Mouse (Mus musculus) heart, embryonic 15.5 days (tissue): ENCODE measurements around the gene Palm. TPM values are rescaled to one million over a fixed set of nuclear protein-coding genes. Genes with fewer than 3 reads are reported as not detected.
A peak's percentile ranks its signal among the peaks of the same experiment; 100 is the strongest.

Experiments
- ATAC-seq: fragments of 200-750 bp; cut with Nextera tagmentation; replicated peaks from 2 replicates; pipeline ENCODE4 v1.8.0; 2017; ENCODE audit warnings: low read depth, moderate TSS enrichment; ENCODE audit not compliant: insufficient number of reproducible peaks, insufficient read depth, low FRiP score
- H3K27ac ChIP-seq: fragments of 300-500 bp; sonication (generic); 2 replicates; pipeline ENCODE4 v1.5.1; 2015; ENCODE audit warnings: mild to moderate bottlenecking, inconsistent platforms
- H3K27me3 ChIP-seq: fragments of 300-500 bp; sonication (generic); 2 replicates; pipeline ENCODE4 v1.6.1; 2015; ENCODE audit warnings: inconsistent platforms
- H3K36me3 ChIP-seq: fragments of 300-500 bp; sonication (generic); 2 replicates; pipeline ENCODE4 v1.6.1; 2015; ENCODE audit warnings: mild to moderate bottlenecking, inconsistent platforms
- H3K4me1 ChIP-seq: fragments of 300-500 bp; sonication (generic); replicated peaks from 2 replicates; pipeline ENCODE4 v1.6.1; 2015; ENCODE audit warnings: inconsistent platforms
- H3K4me2 ChIP-seq: fragments of 300-500 bp; sonication (generic); 2 replicates; pipeline ENCODE4 v1.6.1; 2015; ENCODE audit warnings: inconsistent platforms, mild to moderate bottlenecking, moderate library complexity
- H3K4me3 ChIP-seq: fragments of 300-500 bp; sonication (generic); 2 replicates; pipeline ENCODE4 v1.5.1; 2015; ENCODE audit warnings: mild to moderate bottlenecking, inconsistent platforms
- H3K9ac ChIP-seq: fragments of 300-500 bp; sonication (generic); 2 replicates; pipeline ENCODE4 v1.6.1; 2015; ENCODE audit warnings: mild to moderate bottlenecking, inconsistent platforms
- H3K9me3 ChIP-seq: fragments of 300-500 bp; sonication (generic); replicated peaks from 2 replicates; pipeline ENCODE4 v1.6.1; 2016; ENCODE audit warnings: inconsistent platforms
- WGBS: fragments of 180-500 bp; shearing (Covaris S2); methylation state at CpG from one replicate; pipeline ENCODE4 v1.1.7; 2015; ENCODE audit warnings: mixed read lengths; 5-methylcytosine and 5-hydroxymethylcytosine counted together
- polyA plus RNA-seq: library from polyadenylated mRNA; unstranded; fragments of >200 nt; fragmentation: Nextera tagmentation; extraction: Ambion mirVana; gene quantifications from 2 replicates; pipeline ENCODE4 v1.2.1, GENCODE M21; 2015

Gene Palm
- polyA plus RNA-seq, 1 experiment from 2014 or later: 57.8 TPM

GRCm38 (mm10) chr10:79851653-79852052 is 58.3 kb downstream of the Palm start:
- Histone ChIP-seq H3K9ac (no peak overlapping the region; the same call in 1 of the 2 replicates), H3K27ac (peak overlapping the region; percentile 100), H3K4me2 (peak overlapping the region; percentile 84), H3K4me1 (peaks cover 35% of the 10 kb centered on the region), H3K36me3 (peaks cover 4% of the 10 kb centered on the region; the same call in 1 of the 2 replicates), H3K4me3 (no peak overlapping the region), H3K27me3 (no peaks in the 10 kb centered on the region), H3K9me3 (no peaks in the 10 kb centered on the region)
- 73% methylated on average over 3 of the region's 3 CpGs for WGBS
- no peak for ATAC-seq

GRCm38 (mm10) chr10:79852107-79852789 is 58.9 kb downstream of the Palm start:
- peaks cover 5% of the 10 kb centered on the region; the same call in 1 of the 2 replicates for H3K36me3 ChIP-seq
- peak overlapping the region; percentile 97; the same call in 1 of the 2 replicates for H3K4me3 ChIP-seq
- H3K27me3 ChIP-seq: no peaks in the 10 kb centered on the region
- H3K9ac ChIP-seq: peak overlapping the region; percentile 76
- 38% methylated on average over 9 of the region's 9 CpGs for WGBS
- H3K27ac ChIP-seq: peak overlapping the region; percentile 100
- peaks cover 41% of the 10 kb centered on the region for H3K4me1 ChIP-seq
- peak overlapping the region; percentile 84 for H3K4me2 ChIP-seq
- no peaks in the 10 kb centered on the region for H3K9me3 ChIP-seq
- no peak for ATAC-seq

- peak overlapping the region; percentile 84 for H3K4me2 ChIP-seq
- H3K4me3 ChIP-seq: peak overlapping the region; percentile 97
- H3K9ac ChIP-seq: peak overlapping the region; percentile 76
- peaks cover 5% of the 10 kb centered on the region; the same call in 1 of the 2 replicates for H3K36me3 ChIP-seq
- no peaks in the 10 kb centered on the region for H3K9me3 ChIP-seq
- H3K27me3 ChIP-seq: no peaks in the 10 kb centered on the region
- peaks cover 47% of the 10 kb centered on the region for H3K4me1 ChIP-seq
- H3K27ac ChIP-seq: peak overlapping the region; percentile 100
- no peak for ATAC-seq
- WGBS: 23% methylated on average over 8 of the region's 8 CpGs
These were observed 59.5 kb downstream of the Palm start for GRCm38 (mm10) chr10:79852827-79853226.

GRCm38 (mm10) chr10:79853392-79853791 is 60.0 kb downstream of the Palm start:
- ATAC-seq: peak; percentile 64
- H3K36me3 ChIP-seq: peaks cover 5% of the 10 kb centered on the region; the same call in 1 of the 2 replicates
- peak overlapping the region; percentile 76 for H3K9ac ChIP-seq
- peak overlapping the region; percentile 97 for H3K4me3 ChIP-seq
- no peaks in the 10 kb centered on the region for H3K27me3 ChIP-seq
- peak overlapping the region; percentile 100 for H3K27ac ChIP-seq
- H3K9me3 ChIP-seq: no peaks in the 10 kb centered on the region
- H3K4me1 ChIP-seq: peaks cover 52% of the 10 kb centered on the region
- peak overlapping the region; percentile 84 for H3K4me2 ChIP-seq
- WGBS: 0% methylated on average over 15 of the region's 15 CpGs

- peak; percentile 88 for ATAC-seq
- Histone ChIP-seq H3K9me3 (no peaks in the 10 kb centered on the region), H3K36me3 (peaks cover 11% of the 10 kb centered on the region), H3K4me1 (peaks cover 60% of the 10 kb centered on the region), H3K4me2 (peak within 1 kb of the TSS; percentile 84), H3K27me3 (no peaks in the 10 kb centered on the region), H3K4me3 (peak within 1 kb of the TSS; percentile 97), H3K9ac (peak within 1 kb of the TSS; percentile 98), H3K27ac (peak within 1 kb of the TSS; percentile 100)
- WGBS: under 1% methylated on average over 75 of the region's 75 CpGs
These were observed 60.8 kb downstream of the Palm start, which contains the start of gene Ptbp1 for GRCm38 (mm10) chr10:79853860-79854795. Gene Ptbp1 (plus strand): TSS chr10:79854427.

GRCm38 (mm10) chr10:79854801-79855541 is 61.6 kb downstream of the Palm start:
- WGBS: under 1% methylated on average over 80 of the region's 83 CpGs
- Histone ChIP-seq H3K4me1 (peaks cover 68% of the 10 kb centered on the region), H3K9me3 (no peaks in the 10 kb centered on the region), H3K27me3 (no peaks in the 10 kb centered on the region), H3K9ac (peak overlapping the region; percentile 98), H3K27ac (peak overlapping the region; percentile 100), H3K4me2 (peak overlapping the region; percentile 79), H3K4me3 (peak overlapping the region; percentile 97), H3K36me3 (peaks cover 19% of the 10 kb centered on the region)
- ATAC-seq: peak; percentile 16

GRCm38 (mm10) chr10:79855558-79856184 is 62.3 kb downstream of the Palm start:
- Histone ChIP-seq H3K9me3 (no peaks in the 10 kb centered on the region), H3K4me2 (peak overlapping the region; percentile 79), H3K4me1 (peaks cover 74% of the 10 kb centered on the region), H3K9ac (peak overlapping the region; percentile 98), H3K36me3 (peaks cover 26% of the 10 kb centered on the region), H3K27ac (peak overlapping the region; percentile 100), H3K4me3 (peak overlapping the region; percentile 97), H3K27me3 (no peaks in the 10 kb centered on the region)
- no peak for ATAC-seq
- WGBS: under 1% methylated on average over 10 of the region's 10 CpGs

GRCm38 (mm10) chr10:79856280-79856679 is 62.9 kb downstream of the Palm start:
- Histone ChIP-seq H3K36me3 (peaks cover 32% of the 10 kb centered on the region), H3K4me3 (peak overlapping the region; percentile 97), H3K4me2 (peak overlapping the region; percentile 79), H3K27me3 (no peaks in the 10 kb centered on the region), H3K27ac (peak overlapping the region; percentile 100), H3K9ac (peak overlapping the region; percentile 98), H3K9me3 (no peaks in the 10 kb centered on the region), H3K4me1 (peaks cover 70% of the 10 kb centered on the region)
- WGBS: 21% methylated on average over 6 of the region's 6 CpGs
- ATAC-seq: no peak

GRCm38 (mm10) chr10:79856704-79857451 is 63.5 kb downstream of the Palm start:
- H3K36me3 ChIP-seq: peaks cover 38% of the 10 kb centered on the region

GRCm38 (mm10) chr10:79857452-79857811 is 64.1 kb downstream of the Palm start:
- peak overlapping the region; percentile 100 for H3K27ac ChIP-seq
- no peak for ATAC-seq
- 10% methylated on average over 4 of the region's 4 CpGs for WGBS
- H3K4me3 ChIP-seq: peak overlapping the region; percentile 97
- peak overlapping the region; percentile 79 for H3K4me2 ChIP-seq
- peak overlapping the region; percentile 98 for H3K9ac ChIP-seq
- H3K27me3 ChIP-seq: no peaks in the 10 kb centered on the region
- H3K4me1 ChIP-seq: peaks cover 61% of the 10 kb centered on the region
- no peaks in the 10 kb centered on the region for H3K9me3 ChIP-seq
- peaks cover 44% of the 10 kb centered on the region for H3K36me3 ChIP-seq

More at GRCm38 (mm10) chr10:79856704-79857451, 63.5 kb downstream of the Palm start:
- Histone ChIP-seq H3K27ac (peak overlapping the region; percentile 100), H3K9ac (peak overlapping the region; percentile 98), H3K4me2 (peak overlapping the region; percentile 79), H3K9me3 (no peaks in the 10 kb centered on the region), H3K4me1 (peaks cover 64% of the 10 kb centered on the region), H3K4me3 (peak overlapping the region; percentile 97), H3K27me3 (no peaks in the 10 kb centered on the region)
- WGBS: 16% methylated on average over 7 of the region's 7 CpGs
- no peak for ATAC-seq
